Mouse (Mus musculus) embryonic facial prominence, embryonic 14.5 days (tissue): ENCODE measurements around the gene B020004J07Rik. TPM values are rescaled to one million over a fixed set of nuclear protein-coding genes. Genes with fewer than 3 reads are reported as not detected.
"Not testable (repeated sequence)": the region's sequence is repeated elsewhere in the genome, so short reads cannot be mapped to it uniquely, and the experiment has no call there.

Experiments
- ATAC-seq: fragments of 200-750 bp; cut with Nextera tagmentation; 2 replicates; pipeline ENCODE4 v1.8.0; 2017; ENCODE audit warnings: low read depth, moderate number of reproducible peaks, moderate TSS enrichment
- DNase-seq: peaks from one replicate; pipeline ENCODE4 v3.0.0-alpha.2; 2015; ENCODE audit warnings: low spot score
- H3K27ac ChIP-seq: fragments of 300-500 bp; sonication (generic); replicated peaks from 2 replicates; pipeline ENCODE4 v1.5.1; 2014; ENCODE audit warnings: low read depth, mild to moderate bottlenecking, low read length, moderate library complexity
- H3K27me3 ChIP-seq: fragments of 300-500 bp; sonication (generic); replicated peaks from 2 replicates; pipeline ENCODE4 v1.6.1; 2014; ENCODE audit warnings: low read length; ENCODE audit not compliant: control insufficient read depth, insufficient read depth
- H3K36me3 ChIP-seq: fragments of 300-500 bp; sonication (generic); 2 replicates; pipeline ENCODE4 v1.6.1; 2014; ENCODE audit warnings: low read length, mixed read lengths; ENCODE audit not compliant: control insufficient read depth, insufficient read depth
- H3K4me1 ChIP-seq: fragments of 300-500 bp; sonication (generic); 2 replicates; pipeline ENCODE4 v1.6.1; 2014; ENCODE audit warnings: antibody characterized with exemption, low read length; ENCODE audit not compliant: control insufficient read depth, insufficient read depth
- H3K4me2 ChIP-seq: fragments of 300-500 bp; sonication (generic); 2 replicates; pipeline ENCODE4 v1.6.1; 2014; ENCODE audit warnings: low read depth, mild to moderate bottlenecking, low read length, moderate library complexity, mixed read lengths
- H3K4me3 ChIP-seq: fragments of 300-500 bp; sonication (generic); 2 replicates; pipeline ENCODE4 v1.5.1; 2014; ENCODE audit warnings: low read depth, mild to moderate bottlenecking, low read length
- H3K9ac ChIP-seq: fragments of 300-500 bp; sonication (generic); 2 replicates; pipeline ENCODE4 v1.6.1; 2014; ENCODE audit warnings: low read depth, mild to moderate bottlenecking, low read length, moderate library complexity, mixed read lengths
- H3K9me3 ChIP-seq: fragments of 300-500 bp; sonication (generic); 2 replicates; pipeline ENCODE4 v1.6.1; 2016; ENCODE audit warnings: low read length; ENCODE audit not compliant: control insufficient read depth
- WGBS: fragments of 180-500 bp; shearing (Covaris S2); extraction: QIAGEN DNeasy Blood & Tissue Kit; methylation state at CpG from one replicate; pipeline ENCODE4 v1.1.7; 2014; 5-methylcytosine and 5-hydroxymethylcytosine counted together
- polyA plus RNA-seq: library from polyadenylated mRNA; unstranded; fragments of >200 nt; fragmentation: Nextera tagmentation; extraction: Ambion mirVana; gene quantifications from 2 replicates; pipeline ENCODE4 v1.2.1, GENCODE M21; 2014

B020004J07Rik gene
- not detected in 2 replicates for polyA plus RNA-seq

- not testable (repeated sequence) for H3K27me3 ChIP-seq, H3K9me3 ChIP-seq, DNase-seq, H3K4me1 ChIP-seq, H3K4me3 ChIP-seq, H3K36me3 ChIP-seq, H3K4me2 ChIP-seq, ATAC-seq, H3K27ac ChIP-seq, H3K9ac ChIP-seq
- 100% methylated on average over 2 of the region's 4 CpGs for WGBS
Observed at GRCm38 (mm10) chr4:101843923-101844322, at the start of gene B020004J07Rik. Gene B020004J07Rik (minus strand): TSS chr4:101844023.

DNA sequence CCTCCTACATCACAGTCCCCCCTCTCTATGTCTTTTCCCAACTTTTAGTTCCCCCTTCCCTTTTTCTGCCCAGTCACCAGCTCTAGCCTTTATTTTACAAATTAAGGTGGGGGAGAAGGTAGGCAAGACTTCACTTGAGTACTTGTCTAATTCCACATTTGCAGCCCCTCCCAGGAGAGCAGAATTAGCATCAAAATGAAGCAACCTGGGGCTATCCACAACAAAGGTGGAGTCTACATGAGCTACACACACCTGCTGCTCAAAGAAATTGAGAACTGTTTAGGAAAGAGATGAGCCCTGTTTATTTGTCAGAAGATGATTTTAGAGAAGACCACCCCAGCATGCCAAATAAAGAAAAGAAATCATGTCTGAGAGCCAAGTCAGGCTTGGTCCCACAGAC is 45.6 kb upstream of the B020004J07Rik start:
- Histone ChIP-seq H3K27ac (no peak overlapping the region), H3K27me3 (no peaks in the 10 kb centered on the region), H3K4me2 (no peak overlapping the region), H3K9me3 (no peaks in the 10 kb centered on the region), H3K9ac (no peak overlapping the region), H3K4me1 (no peaks in the 10 kb centered on the region), H3K36me3 (no peaks in the 10 kb centered on the region), H3K4me3 (no peak overlapping the region)
- DNase-seq, result no peak
- no peak for ATAC-seq

DNA sequence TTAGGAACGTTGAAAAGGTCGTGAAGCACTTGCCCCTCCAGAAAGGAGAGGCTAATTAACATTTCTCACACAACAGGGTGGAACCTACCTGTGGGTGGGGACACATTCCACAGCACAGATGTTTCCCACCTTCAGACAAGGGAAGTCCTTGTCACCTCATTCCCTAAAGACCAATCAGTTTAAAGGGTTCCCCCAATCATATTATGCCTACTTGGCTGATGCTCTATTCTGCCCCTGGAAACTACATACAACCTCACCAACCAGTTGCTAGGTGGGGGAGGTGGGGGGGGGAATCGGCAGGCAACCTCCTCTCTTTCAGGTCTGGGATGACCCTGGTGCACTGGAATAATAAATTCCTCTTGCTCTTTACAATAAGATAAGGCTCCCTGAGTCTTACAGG is 39.8 kb upstream of the B020004J07Rik start:
- H3K36me3 ChIP-seq, result no peaks in the 10 kb centered on the region
- no peak overlapping the region for H3K27ac ChIP-seq
- no peak overlapping the region for H3K9ac ChIP-seq
- 31% methylated on average over 3 of the region's 3 CpGs for WGBS
- no peaks in the 10 kb centered on the region for H3K9me3 ChIP-seq
- H3K4me3 ChIP-seq, result no peak overlapping the region
- H3K4me1 ChIP-seq, result no peaks in the 10 kb centered on the region
- ATAC-seq (no peak), DNase-seq (no peak)
- no peak overlapping the region for H3K4me2 ChIP-seq
- H3K27me3 ChIP-seq, result no peaks in the 10 kb centered on the region

GRCm38 (mm10) chr4:101875687-101876086 is 31.9 kb upstream of the B020004J07Rik start:
- not testable (repeated sequence) for H3K4me2 ChIP-seq, ATAC-seq, H3K4me1 ChIP-seq, H3K36me3 ChIP-seq, H3K4me3 ChIP-seq, H3K27ac ChIP-seq, H3K9ac ChIP-seq, H3K9me3 ChIP-seq, DNase-seq, H3K27me3 ChIP-seq
- 69% methylated on average over 15 of the region's 15 CpGs for WGBS

- DNase-seq, H3K36me3 ChIP-seq, H3K4me1 ChIP-seq, ATAC-seq, H3K27me3 ChIP-seq, H3K9me3 ChIP-seq, H3K9ac ChIP-seq, H3K27ac ChIP-seq, H3K4me2 ChIP-seq, H3K4me3 ChIP-seq: not testable (repeated sequence)
- WGBS, result 70% methylated on average over 2 of the region's 2 CpGs
Observed at GRCm38 (mm10) chr4:101872031-101872430, 28.2 kb upstream of the B020004J07Rik start.

DNA sequence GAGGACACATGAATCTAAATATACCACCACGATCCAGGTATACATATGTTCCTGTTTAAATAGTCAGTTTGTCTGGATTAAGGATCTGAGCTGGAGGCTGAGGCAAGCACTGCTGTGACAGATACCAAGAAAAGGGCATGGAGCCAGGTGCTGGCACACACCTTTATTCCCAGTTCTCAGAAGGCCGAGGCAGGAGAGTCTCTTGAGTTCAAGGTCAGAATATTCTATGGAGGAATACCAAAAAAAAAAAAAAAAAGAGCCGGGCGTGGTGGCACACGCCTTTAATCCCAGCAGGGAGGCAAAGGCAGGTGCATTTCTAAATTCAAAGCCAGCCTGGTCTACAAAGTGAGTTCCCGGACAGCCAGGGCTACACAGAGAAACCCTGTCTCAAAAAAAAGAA is 18.5 kb upstream of the B020004J07Rik start:
- no peaks in the 10 kb centered on the region for H3K4me1 ChIP-seq
- no peaks in the 10 kb centered on the region for H3K27me3 ChIP-seq
- no peak overlapping the region for H3K27ac ChIP-seq
- no peak overlapping the region for H3K4me3 ChIP-seq
- H3K9ac ChIP-seq, result no peak overlapping the region
- no peak for DNase-seq
- H3K9me3 ChIP-seq, result no peaks in the 10 kb centered on the region
- no peak for ATAC-seq
- 93% methylated on average over 6 of the region's 6 CpGs for WGBS
- H3K4me2 ChIP-seq, result no peak overlapping the region
- no peaks in the 10 kb centered on the region for H3K36me3 ChIP-seq

- Histone ChIP-seq H3K9me3 (no peaks in the 10 kb centered on the region), H3K27ac (no peak overlapping the region), H3K27me3 (no peaks in the 10 kb centered on the region), H3K4me3 (no peak overlapping the region), H3K4me2 (no peak overlapping the region), H3K4me1 (no peaks in the 10 kb centered on the region), H3K9ac (no peak overlapping the region), H3K36me3 (no peaks in the 10 kb centered on the region)
- ATAC-seq, result 0 out of 2 replicates have a peak, but pooled peaks have one; percentile 47
- 49% methylated on average over 6 of the region's 6 CpGs for WGBS
- DNase-seq, result peak; percentile 30
Observed at GRCm38 (mm10) chr4:101860873-101861272, 17.1 kb upstream of the B020004J07Rik start.

GRCm38 (mm10) chr4:101850908-101851307 is 7.1 kb upstream of the B020004J07Rik start:
- no peaks in the 10 kb centered on the region for H3K36me3 ChIP-seq
- H3K4me1 ChIP-seq, result no peaks in the 10 kb centered on the region
- no peaks in the 10 kb centered on the region for H3K27me3 ChIP-seq
- ATAC-seq, result no peak
- DNase-seq, result no peak
- H3K9ac ChIP-seq, result no peak overlapping the region
- peaks cover 16% of the 10 kb centered on the region for H3K9me3 ChIP-seq
- no peak overlapping the region for H3K4me2 ChIP-seq
- WGBS, result 69% methylated on average over 2 of the region's 2 CpGs
- no peak overlapping the region for H3K27ac ChIP-seq
- no peak overlapping the region for H3K4me3 ChIP-seq
